In the genomic region with DNA sequence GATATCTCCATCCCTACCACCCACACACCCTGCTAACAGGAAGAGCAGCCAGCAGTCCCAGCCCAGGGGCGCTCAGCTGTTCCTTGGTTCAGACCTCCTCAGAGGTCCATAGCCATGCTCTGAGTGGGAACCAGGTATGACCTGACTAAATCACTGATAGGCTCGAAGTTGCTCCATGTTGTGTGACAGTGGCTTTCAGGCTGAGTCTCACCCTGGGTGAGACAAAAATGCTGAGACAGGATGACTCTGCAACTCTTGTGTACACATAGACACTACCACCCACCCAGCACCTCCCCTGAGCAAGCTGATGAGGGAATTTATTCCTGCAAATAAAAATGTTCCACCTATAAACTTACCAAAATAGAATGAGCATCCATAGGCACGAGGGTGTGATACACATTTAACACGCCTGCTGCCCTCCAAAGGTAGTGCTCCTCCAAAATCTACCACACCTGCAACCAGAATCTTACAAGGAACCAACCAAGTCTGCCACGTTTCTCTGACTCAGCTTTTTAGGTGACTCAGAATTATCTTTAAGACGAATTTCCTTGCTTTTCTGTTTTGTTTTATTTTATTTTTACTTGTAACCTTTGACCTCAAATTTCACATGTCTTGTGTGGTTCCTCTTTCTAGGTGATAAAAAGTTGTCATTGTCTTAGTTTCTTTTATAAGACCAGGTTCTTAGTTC, we compare ENCODE assay signal across 12 mouse cellular contexts. TPM values are rescaled to one million over a fixed set of nuclear protein-coding genes. Genes with fewer than 3 reads are reported as not detected.
DNase-seq lines count a peak whose midpoint lies in the region; ATAC-seq and TF ChIP-seq lines count a peak whose summit lies in the region.
"Had no signal": no experiment of that assay in that cellular context is flagged by ENCODE, and none has a peak within 500 bp of the region (broad histone marks: within the 10 kb centered on the region; RNA-seq: fewer than 3 reads in every experiment).

No protein-coding gene starts in this region.

- 0 out of 2 replicates have a peak, but pooled peaks cover 3% of the 10 kb centered on the region for H3K4me1 ChIP-seq in midbrain, embryonic 13.5 days (replicated peaks)
- H3K4me1 ChIP-seq in midbrain, embryonic 16.5 days (ENCODE audit: control insufficient read depth, insufficient read depth, low read length) = no peaks in the 10 kb centered on the region
- peaks cover 39% of the 10 kb centered on the region for H3K4me1 ChIP-seq in liver, embryonic 12.5 days
- no peaks in the 10 kb centered on the region for H3K4me1 ChIP-seq in stomach, postnatal 0 days (replicated peaks; ENCODE audit: control insufficient read depth, insufficient read depth)
- H3K4me1 ChIP-seq in forebrain, embryonic 10.5 days = peaks cover 16% of the 10 kb centered on the region

- no peak overlapping the region for H3K4me3 ChIP-seq in midbrain, embryonic 13.5 days (replicated peaks)
- no peak overlapping the region for H3K4me3 ChIP-seq in midbrain, embryonic 16.5 days (ENCODE audit: low read depth, low read length)
- H3K4me3 ChIP-seq in liver, embryonic 12.5 days = no peak overlapping the region
- no peak overlapping the region for H3K4me3 ChIP-seq in stomach, postnatal 0 days (ENCODE audit: low read depth, low read length)
- H3K4me3 ChIP-seq in forebrain, embryonic 10.5 days = no peak overlapping the region
- H3K4me3 ChIP-seq: neural tube, embryonic 12.5 days had no signal

- 84% methylated on average over 6 of the region's 6 CpGs for WGBS in midbrain, embryonic 13.5 days
- WGBS in midbrain, embryonic 16.5 days = 91% methylated on average over 6 of the region's 6 CpGs
- WGBS in liver, embryonic 12.5 days (ENCODE audit: insufficient replicate concordance) = 37% methylated on average over 6 of the region's 6 CpGs
- 73% methylated on average over 6 of the region's 6 CpGs for WGBS in stomach, postnatal 0 days
- 87% methylated on average over 6 of the region's 6 CpGs for WGBS in forebrain, embryonic 10.5 days

- H3K9ac ChIP-seq in midbrain, embryonic 13.5 days (replicated peaks) = no peak overlapping the region
- H3K9ac ChIP-seq in midbrain, embryonic 16.5 days (ENCODE audit: low read depth, low read length) = no peak overlapping the region
- H3K9ac ChIP-seq in liver, embryonic 12.5 days = no peak overlapping the region
- no peak overlapping the region for H3K9ac ChIP-seq in stomach, postnatal 0 days (ENCODE audit: low read length)
- H3K9ac ChIP-seq: hindbrain, embryonic 14.5 days; neural tube, embryonic 12.5 days had no signal

- H3K36me3 ChIP-seq in midbrain, embryonic 13.5 days = no peaks in the 10 kb centered on the region
- no peaks in the 10 kb centered on the region for H3K36me3 ChIP-seq in midbrain, embryonic 16.5 days (ENCODE audit: control insufficient read depth, insufficient read depth, low read length)
- no peaks in the 10 kb centered on the region for H3K36me3 ChIP-seq in liver, embryonic 12.5 days
- H3K36me3 ChIP-seq in stomach, postnatal 0 days (ENCODE audit: control insufficient read depth, insufficient read depth, low read length) = no peaks in the 10 kb centered on the region
- H3K36me3 ChIP-seq in forebrain, embryonic 10.5 days (replicated peaks) = no peaks in the 10 kb centered on the region
- H3K36me3 ChIP-seq: neural tube, embryonic 12.5 days had no signal

- H3K27me3 ChIP-seq in midbrain, embryonic 13.5 days = no peaks in the 10 kb centered on the region
- no peaks in the 10 kb centered on the region for H3K27me3 ChIP-seq in midbrain, embryonic 16.5 days (ENCODE audit: control insufficient read depth, insufficient read depth, low read depth, low read length)
- H3K27me3 ChIP-seq in liver, embryonic 12.5 days (replicated peaks) = no peaks in the 10 kb centered on the region
- H3K27me3 ChIP-seq in stomach, postnatal 0 days (ENCODE audit: control insufficient read depth, insufficient read depth, low read length) = no peaks in the 10 kb centered on the region
- no peaks in the 10 kb centered on the region for H3K27me3 ChIP-seq in forebrain, embryonic 10.5 days (ENCODE audit: poor library complexity, severe bottlenecking)
- H3K27me3 ChIP-seq: neural tube, embryonic 12.5 days had no signal

- TF ChIP-seq CTCF in stomach, postnatal 0 days (IDR thresholded peaks at IDR 0.05; ENCODE audit: low read depth) = no peak

- DNase-seq in frontal cortex, postnatal 14 days (ENCODE audit: low spot score in 2 of 2) = no peak
- no peak for DNase-seq in stomach, postnatal 0 days (ENCODE audit: low spot score)
- no peak for DNase-seq in forebrain, embryonic 10.5 days (ENCODE audit: extremely low spot score, low spot score)
- DNase-seq in embryo, embryonic 9.5 days (ENCODE audit: extremely low spot score) = no peak
- DNase-seq: cerebellum, postnatal 10 days had no signal

- no peak overlapping the region for H3K4me2 ChIP-seq in midbrain, embryonic 13.5 days (replicated peaks)
- H3K4me2 ChIP-seq in midbrain, embryonic 16.5 days (ENCODE audit: low read length) = no peak overlapping the region
- H3K4me2 ChIP-seq in liver, embryonic 12.5 days = peak overlapping the region; percentile 39
- no peak overlapping the region for H3K4me2 ChIP-seq in stomach, postnatal 0 days (replicated peaks; ENCODE audit: low read depth)
- H3K4me2 ChIP-seq: hindbrain, embryonic 14.5 days; neural tube, embryonic 12.5 days had no signal

- no peaks in the 10 kb centered on the region for H3K9me3 ChIP-seq in midbrain, embryonic 13.5 days
- H3K9me3 ChIP-seq in midbrain, embryonic 16.5 days (replicated peaks; ENCODE audit: control insufficient read depth, low read length, poor library complexity, severe bottlenecking) = no peaks in the 10 kb centered on the region
- H3K9me3 ChIP-seq in liver, embryonic 12.5 days (replicated peaks) = no peaks in the 10 kb centered on the region
- no peaks in the 10 kb centered on the region for H3K9me3 ChIP-seq in stomach, postnatal 0 days (ENCODE audit: control insufficient read depth, low read length)
- H3K9me3 ChIP-seq in forebrain, embryonic 10.5 days = peaks cover 5% of the 10 kb centered on the region; the same call in 1 of the 2 replicates
- H3K9me3 ChIP-seq: neural tube, embryonic 12.5 days had no signal

- peak; percentile 85 for ATAC-seq in frontal cortex, adult (ENCODE audit: low TSS enrichment)
- ATAC-seq in midbrain, embryonic 13.5 days = 0 out of 2 replicates have a peak, but pooled peaks have one; percentile 40
- ATAC-seq in midbrain, embryonic 16.5 days = no peak
- peak; percentile 99 for ATAC-seq in liver, embryonic 12.5 days
- ATAC-seq in stomach, postnatal 0 days (ENCODE audit: low FRiP score, low TSS enrichment) = peak; percentile 41; the same call in 1 of the 2 replicates

- no peak for TF ChIP-seq EP300 in stomach, postnatal 0 days (optimal IDR thresholded peaks at IDR 0.05)

- H3K27ac ChIP-seq in midbrain, embryonic 13.5 days = no peak overlapping the region
- no peak overlapping the region for H3K27ac ChIP-seq in midbrain, embryonic 16.5 days (ENCODE audit: low read length)
- H3K27ac ChIP-seq in liver, embryonic 12.5 days = peak overlapping the region; percentile 86
- no peak overlapping the region for H3K27ac ChIP-seq in stomach, postnatal 0 days (replicated peaks)
- no peak overlapping the region for H3K27ac ChIP-seq in forebrain, embryonic 10.5 days
- H3K27ac ChIP-seq: hindbrain, embryonic 14.5 days; neural tube, embryonic 12.5 days had no signal

RNA-seq across cellular contexts. Expression of a gene that starts 37.1 kb away (rescaled TPM):
- polyA plus RNA-seq in midbrain, embryonic 13.5 days (2015; fragmentation: Nextera tagmentation; extraction: Ambion mirVana) = 0.99 and 1.0 TPM in 2 replicates
- polyA plus RNA-seq in midbrain, embryonic 16.5 days (2015; fragmentation: Nextera tagmentation; extraction: Ambion mirVana) = 1.5 and 7.2 TPM in 2 replicates
- polyA plus RNA-seq in liver, embryonic 12.5 days (2016; fragmentation: Nextera tagmentation; extraction: Ambion mirVana) = 0.17 and 0.30 TPM in 2 replicates
- polyA plus RNA-seq in stomach, postnatal 0 days (2015; fragmentation: Nextera tagmentation; extraction: Ambion mirVana) = 8.2 and 8.4 TPM in 2 replicates
- polyA plus RNA-seq in forebrain, embryonic 10.5 days (2016; fragmentation: Nextera tagmentation; extraction: Ambion mirVana) = 1.6 and 3.1 TPM in 2 replicates
- polyA plus RNA-seq: C2C12 had no signal

RNA-seq across cellular contexts. Expression of a gene that starts 44.6 kb away (rescaled TPM):
- polyA plus RNA-seq in midbrain, embryonic 13.5 days (2015; fragmentation: Nextera tagmentation; extraction: Ambion mirVana) = 1.5 and 1.6 TPM in 2 replicates
- polyA plus RNA-seq in midbrain, embryonic 16.5 days (2015; fragmentation: Nextera tagmentation; extraction: Ambion mirVana) = 2.0 and 2.1 TPM in 2 replicates
- 3.0 and 3.4 TPM in 2 replicates for polyA plus RNA-seq in liver, embryonic 12.5 days (2016; fragmentation: Nextera tagmentation; extraction: Ambion mirVana)
- 1.9 and 2.6 TPM in 2 replicates for polyA plus RNA-seq in stomach, postnatal 0 days (2015; fragmentation: Nextera tagmentation; extraction: Ambion mirVana)
- polyA plus RNA-seq in forebrain, embryonic 10.5 days (2016; fragmentation: Nextera tagmentation; extraction: Ambion mirVana) = 3.0 and 3.6 TPM in 2 replicates
